Mouse (Mus musculus): ENCODE measurements around the gene Uncx. TPM values are rescaled to one million over a fixed set of nuclear protein-coding genes. Genes with fewer than 3 reads are reported as not detected.

The Uncx gene
- polyA plus RNA-seq, 1 experiment from 2014 or later, result not detected

DNA sequence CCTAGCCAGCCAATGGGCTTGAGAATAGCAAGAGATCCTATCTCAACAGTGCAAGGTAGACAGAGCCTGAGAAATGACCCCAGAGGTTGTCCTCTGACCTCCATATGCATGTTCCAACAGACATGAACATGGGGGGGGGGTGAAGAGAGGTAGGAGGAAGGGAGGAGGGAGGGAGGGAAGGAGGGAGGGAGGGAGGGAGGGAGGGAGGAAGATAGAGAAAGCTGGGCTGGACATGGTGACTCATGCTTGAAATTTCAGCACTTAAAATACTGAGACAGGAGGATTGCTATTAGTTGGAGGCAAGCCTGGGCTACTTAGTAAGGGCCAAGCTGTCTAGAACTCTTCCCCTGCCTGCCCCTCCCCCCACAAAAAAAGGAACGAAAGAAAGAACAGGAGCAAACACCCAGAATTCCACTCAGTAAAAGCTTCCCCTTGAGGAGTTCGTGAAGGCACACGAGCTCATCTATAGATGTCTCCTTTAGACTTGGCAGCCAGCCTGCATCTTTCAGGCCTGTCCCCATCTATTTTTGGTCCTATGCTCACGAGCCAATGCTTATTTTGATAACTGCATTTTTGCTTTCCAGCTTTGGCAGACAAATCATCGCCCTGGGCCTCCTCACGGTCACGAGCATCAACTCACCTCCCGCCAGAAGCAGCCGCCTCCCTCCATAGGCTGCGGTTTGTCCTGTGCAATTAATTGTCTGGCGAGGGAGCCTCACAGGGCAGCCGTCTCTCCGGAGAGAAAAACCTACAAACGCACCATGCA is 23.0 kb upstream of the Uncx start:
- 0 out of 2 replicates have a peak overlapping the region, but pooled peaks have one; percentile 13 for H3K9ac ChIP-seq
- 0 out of 2 replicates have a peak, but pooled peaks cover under 1% of the 10 kb centered on the region for H3K27me3 ChIP-seq
- no peak overlapping the region for H3K4me3 ChIP-seq
- peak overlapping the region; percentile 16; the same call in 1 of the 2 replicates for H3K4me2 ChIP-seq
- WGBS, result 24% methylated on average over 14 of the region's 14 CpGs
- no peaks in the 10 kb centered on the region for H3K9me3 ChIP-seq (replicated peaks)
- no peaks in the 10 kb centered on the region for H3K36me3 ChIP-seq
- H3K4me1 ChIP-seq (replicated peaks), result peaks cover 32% of the 10 kb centered on the region
- peak overlapping the region; percentile 94 for H3K27ac ChIP-seq
- ATAC-seq (replicated peaks; ENCODE audit: insufficient number of reproducible peaks, insufficient read depth, low FRiP score, low read depth), result peak; percentile 85

DNA sequence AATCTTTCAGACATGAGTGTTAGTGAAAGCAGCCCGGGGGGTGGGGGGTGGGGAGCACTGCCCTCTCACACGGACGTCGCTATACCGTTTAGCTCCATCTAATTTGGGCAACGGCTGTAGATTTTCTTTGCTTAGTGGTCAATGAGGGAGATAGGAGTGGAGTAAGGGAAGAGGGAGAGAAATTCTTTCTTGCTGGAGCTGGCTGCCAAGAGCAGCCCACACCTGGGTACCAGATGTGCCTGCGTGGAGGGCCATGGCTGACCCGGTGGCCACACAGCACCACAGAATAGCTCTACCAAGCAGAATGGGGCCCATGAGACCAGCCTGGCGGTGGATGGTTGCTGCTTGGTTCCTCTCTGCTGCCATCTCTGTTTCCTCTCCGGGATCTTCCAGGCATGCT is 21.3 kb upstream of the Uncx start:
- Histone ChIP-seq H3K9me3 (replicated peaks) (no peaks in the 10 kb centered on the region), H3K4me3 (no peak overlapping the region), H3K9ac (no peak overlapping the region), H3K27ac (peak overlapping the region; percentile 94; the same call in 1 of the 2 replicates), H3K4me1 (replicated peaks) (peaks cover 27% of the 10 kb centered on the region), H3K4me2 (no peak overlapping the region), H3K36me3 (no peaks in the 10 kb centered on the region), H3K27me3 (no peaks in the 10 kb centered on the region)
- ATAC-seq (replicated peaks; ENCODE audit: insufficient number of reproducible peaks, insufficient read depth, low FRiP score, low read depth), result no peak
- 61% methylated on average over 10 of the region's 10 CpGs for WGBS

GRCm38 (mm10) chr5:139528851-139529250 is 14.4 kb upstream of the Uncx start:
- Histone ChIP-seq H3K9ac (no peak overlapping the region), H3K4me3 (no peak overlapping the region), H3K9me3 (replicated peaks) (no peaks in the 10 kb centered on the region), H3K4me2 (no peak overlapping the region), H3K27ac (no peak overlapping the region), H3K36me3 (no peaks in the 10 kb centered on the region), H3K27me3 (peaks cover 34% of the 10 kb centered on the region), H3K4me1 (replicated peaks) (no peaks in the 10 kb centered on the region)
- ATAC-seq (replicated peaks; ENCODE audit: insufficient number of reproducible peaks, insufficient read depth, low FRiP score, low read depth), result no peak
- WGBS, result 52% methylated on average over 7 of the region's 7 CpGs

DNA sequence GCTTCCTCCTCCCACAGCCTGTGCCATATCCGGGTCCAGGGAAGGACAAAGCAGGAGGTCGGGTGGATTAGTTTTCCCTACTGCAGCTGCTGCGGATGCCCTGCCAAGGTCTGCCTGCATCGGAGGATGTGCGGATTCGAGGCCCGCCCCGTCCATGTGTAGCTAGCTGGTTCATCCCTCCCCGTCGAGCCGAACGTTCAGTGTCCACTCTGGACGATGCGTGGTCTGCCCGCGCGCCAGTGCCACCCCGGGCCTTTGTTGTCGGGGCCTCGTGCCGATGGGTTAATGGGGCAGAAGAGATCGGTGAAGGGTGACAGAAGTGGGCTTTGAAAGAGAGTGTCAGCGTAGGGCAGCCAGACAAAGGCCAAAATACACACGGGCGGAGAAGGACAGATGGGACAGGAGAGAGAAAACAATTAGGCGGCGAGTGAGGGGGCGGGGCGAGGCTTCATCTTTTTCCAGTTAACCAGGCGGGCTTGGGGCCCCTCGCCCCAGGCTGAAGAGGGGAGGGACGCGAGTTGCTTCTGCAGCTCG is 7.8 kb upstream of the Uncx start:
- H3K9me3 ChIP-seq (replicated peaks), result no peaks in the 10 kb centered on the region
- H3K9ac ChIP-seq, result peak overlapping the region; percentile 33; the same call in 1 of the 2 replicates
- no peak overlapping the region for H3K27ac ChIP-seq
- 2% methylated on average over 34 of the region's 34 CpGs for WGBS
- H3K4me3 ChIP-seq, result peak overlapping the region; percentile 25
- no peak for ATAC-seq (replicated peaks; ENCODE audit: insufficient number of reproducible peaks, insufficient read depth, low FRiP score, low read depth)
- H3K36me3 ChIP-seq, result no peaks in the 10 kb centered on the region
- H3K4me1 ChIP-seq (replicated peaks), result peaks cover 12% of the 10 kb centered on the region
- H3K4me2 ChIP-seq, result peak overlapping the region; percentile 50
- H3K27me3 ChIP-seq, result peaks cover 80% of the 10 kb centered on the region

- 4% methylated on average over 26 of the region's 26 CpGs for WGBS
- Histone ChIP-seq H3K4me2 (no peak overlapping the region), H3K27me3 (peaks cover 84% of the 10 kb centered on the region), H3K9me3 (replicated peaks) (no peaks in the 10 kb centered on the region), H3K9ac (no peak overlapping the region), H3K27ac (no peak overlapping the region), H3K4me1 (replicated peaks) (peaks cover 17% of the 10 kb centered on the region), H3K36me3 (no peaks in the 10 kb centered on the region), H3K4me3 (no peak overlapping the region)
- no peak for ATAC-seq (replicated peaks; ENCODE audit: insufficient number of reproducible peaks, insufficient read depth, low FRiP score, low read depth)
Observed at GRCm38 (mm10) chr5:139536211-139536910, 6.9 kb upstream of the Uncx start.

DNA sequence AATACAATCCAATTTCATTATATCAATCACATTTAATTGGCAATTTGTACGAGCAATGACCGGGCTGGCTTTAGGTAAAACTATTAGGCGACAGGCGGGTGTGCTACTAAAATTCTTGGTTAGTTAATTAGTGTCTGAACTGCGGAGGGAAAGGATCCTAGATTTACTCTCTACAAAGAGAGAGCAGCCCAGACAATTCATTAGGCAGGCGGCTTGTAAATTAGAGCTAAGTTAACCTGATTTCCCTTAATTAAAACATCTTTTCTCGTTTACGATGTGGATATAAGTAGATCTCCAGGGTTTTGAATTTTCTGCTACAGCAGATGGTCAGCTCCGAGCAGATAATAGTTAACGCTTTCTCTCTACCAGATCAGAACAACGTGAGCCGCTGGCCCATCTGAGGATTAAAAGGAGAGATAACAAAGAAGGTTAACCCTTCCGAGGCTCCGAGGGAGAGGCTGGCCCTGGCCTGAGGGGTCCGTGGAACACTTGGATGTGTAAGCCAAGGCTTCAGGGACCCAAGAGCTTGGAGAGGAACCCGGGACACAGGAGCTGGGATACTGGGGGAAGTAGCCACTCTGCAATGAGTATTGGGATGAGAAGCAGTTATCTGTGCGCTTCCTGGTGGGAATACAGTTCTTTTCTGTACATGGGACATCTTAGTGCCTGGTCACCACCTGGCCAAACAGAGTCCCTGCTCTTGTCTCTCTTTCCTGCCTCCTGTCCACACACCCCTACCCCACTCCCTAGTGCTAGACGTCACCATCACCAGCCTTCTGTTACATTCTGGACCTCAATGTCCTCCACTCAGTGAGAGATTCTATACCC is 6.2 kb upstream of the Uncx start:
- Histone ChIP-seq H3K36me3 (no peaks in the 10 kb centered on the region), H3K27me3 (peaks cover 85% of the 10 kb centered on the region), H3K9ac (no peak overlapping the region), H3K4me3 (no peak overlapping the region), H3K27ac (no peak overlapping the region), H3K4me1 (replicated peaks) (peaks cover 20% of the 10 kb centered on the region), H3K4me2 (no peak overlapping the region), H3K9me3 (replicated peaks) (no peaks in the 10 kb centered on the region)
- WGBS, result 11% methylated on average over 18 of the region's 18 CpGs
- ATAC-seq (replicated peaks; ENCODE audit: insufficient number of reproducible peaks, insufficient read depth, low FRiP score, low read depth), result no peak

DNA sequence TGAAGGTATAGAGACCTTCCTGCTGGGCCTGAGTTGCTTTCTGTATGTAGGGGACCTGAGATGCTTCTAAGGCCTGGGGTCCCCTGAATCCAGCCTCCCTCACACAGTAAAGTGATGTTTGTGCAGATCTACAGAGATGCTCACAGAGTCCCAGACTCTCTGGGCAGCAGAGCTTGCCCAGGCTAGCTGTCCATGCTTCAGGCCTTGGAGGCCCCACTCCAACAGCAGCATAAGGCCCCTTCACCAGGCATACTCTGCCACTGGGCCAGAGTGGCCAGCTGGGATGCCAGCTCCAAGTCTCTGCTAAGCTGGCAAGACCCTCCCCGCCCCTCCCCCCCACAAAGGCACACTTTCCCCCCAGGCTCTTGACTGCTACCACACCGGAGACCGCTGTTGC is 5.6 kb upstream of the Uncx start:
- 0 out of 2 replicates have a peak, but pooled peaks have one; percentile 40 for ATAC-seq (replicated peaks; ENCODE audit: insufficient number of reproducible peaks, insufficient read depth, low FRiP score, low read depth)

DNA sequence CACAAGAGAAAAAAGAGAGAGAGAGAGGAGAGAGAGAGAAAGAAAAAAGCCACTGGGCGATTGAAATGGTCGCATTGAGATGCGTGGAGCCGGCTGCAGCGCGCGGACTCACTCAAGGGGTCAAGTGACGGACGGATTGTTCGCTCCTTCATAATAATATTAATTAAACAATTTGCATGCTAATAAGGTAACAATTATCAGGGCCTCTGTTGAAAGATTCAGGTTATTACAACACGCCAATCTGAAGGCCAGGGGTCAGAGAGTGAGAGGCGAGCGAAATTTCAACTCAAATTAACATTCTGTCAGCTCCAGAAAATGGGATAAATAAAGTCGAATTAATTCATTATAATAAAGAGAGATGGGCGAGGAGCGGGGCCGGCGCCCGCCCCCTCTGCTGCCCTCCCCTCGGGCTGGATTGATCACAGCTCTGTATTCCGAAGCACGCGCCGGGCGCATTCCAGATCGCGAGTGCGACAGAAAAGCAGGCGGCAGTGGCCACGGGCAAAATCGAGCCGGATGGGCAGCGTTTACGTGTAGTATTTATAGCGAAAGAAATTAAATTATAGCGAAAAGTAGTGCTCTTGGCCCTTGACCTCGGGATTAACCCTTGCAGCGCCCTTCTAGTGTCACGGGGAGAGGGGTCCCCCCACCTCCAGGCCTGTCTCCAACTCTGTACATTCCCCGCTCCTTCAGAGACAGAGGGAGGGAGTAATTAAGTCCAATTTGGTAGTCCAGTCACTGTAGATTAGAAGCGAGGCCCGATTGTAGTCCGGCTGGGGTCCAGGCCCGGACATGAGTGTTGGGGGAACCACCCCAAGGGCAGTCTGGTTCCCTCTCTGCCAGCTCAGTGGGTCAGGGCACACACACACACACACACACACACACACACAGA is 1.9 kb upstream of the Uncx start:
- no peaks in the 10 kb centered on the region for H3K9me3 ChIP-seq (replicated peaks)
- no peaks in the 10 kb centered on the region for H3K36me3 ChIP-seq
- peak overlapping the region; percentile 13; the same call in 1 of the 2 replicates for H3K4me3 ChIP-seq
- H3K27ac ChIP-seq, result no peak overlapping the region
- WGBS, result 3% methylated on average over 44 of the region's 44 CpGs
- no peak overlapping the region for H3K4me2 ChIP-seq
- peaks cover 21% of the 10 kb centered on the region for H3K4me1 ChIP-seq (replicated peaks)
- peaks cover 97% of the 10 kb centered on the region for H3K27me3 ChIP-seq
- no peak for ATAC-seq (replicated peaks; ENCODE audit: insufficient number of reproducible peaks, insufficient read depth, low FRiP score, low read depth)
- H3K9ac ChIP-seq, result no peak overlapping the region

More for the DNA sequence above, 5.6 kb upstream of the Uncx start:
- Histone ChIP-seq H3K4me3 (no peak overlapping the region), H3K9me3 (replicated peaks) (no peaks in the 10 kb centered on the region), H3K4me1 (replicated peaks) (peaks cover 20% of the 10 kb centered on the region), H3K27me3 (peaks cover 89% of the 10 kb centered on the region), H3K4me2 (no peak overlapping the region), H3K9ac (no peak overlapping the region), H3K27ac (no peak overlapping the region), H3K36me3 (no peaks in the 10 kb centered on the region)
- WGBS, result 17% methylated on average over 3 of the region's 3 CpGs

DNA sequence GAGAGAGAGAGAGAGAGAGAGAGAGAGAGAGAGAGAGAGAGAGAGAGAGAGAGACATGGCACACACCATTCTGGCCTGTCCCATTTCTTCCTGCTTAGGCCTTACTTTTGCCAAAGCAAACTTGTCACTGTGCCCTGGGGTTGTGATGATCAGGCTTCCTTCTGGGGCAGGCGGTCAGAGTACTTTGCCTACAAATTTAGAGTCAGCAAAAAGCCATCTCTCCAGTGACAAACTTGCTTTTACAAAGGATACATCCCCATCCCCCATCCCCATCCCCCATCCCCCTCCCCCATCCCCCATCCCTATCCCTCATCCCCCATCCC is 1.3 kb upstream of the Uncx start:
- H3K9ac ChIP-seq, result no peak overlapping the region
- no peak overlapping the region for H3K27ac ChIP-seq
- no peak for ATAC-seq (replicated peaks; ENCODE audit: insufficient number of reproducible peaks, insufficient read depth, low FRiP score, low read depth)
- no peaks in the 10 kb centered on the region for H3K9me3 ChIP-seq (replicated peaks)
- peaks cover 25% of the 10 kb centered on the region for H3K4me1 ChIP-seq (replicated peaks)
- no peak overlapping the region for H3K4me3 ChIP-seq
- 0% methylated on average over 1 of the region's 1 CpGs for WGBS
- peaks cover 97% of the 10 kb centered on the region for H3K27me3 ChIP-seq
- no peaks in the 10 kb centered on the region for H3K36me3 ChIP-seq
- H3K4me2 ChIP-seq, result no peak overlapping the region

DNA sequence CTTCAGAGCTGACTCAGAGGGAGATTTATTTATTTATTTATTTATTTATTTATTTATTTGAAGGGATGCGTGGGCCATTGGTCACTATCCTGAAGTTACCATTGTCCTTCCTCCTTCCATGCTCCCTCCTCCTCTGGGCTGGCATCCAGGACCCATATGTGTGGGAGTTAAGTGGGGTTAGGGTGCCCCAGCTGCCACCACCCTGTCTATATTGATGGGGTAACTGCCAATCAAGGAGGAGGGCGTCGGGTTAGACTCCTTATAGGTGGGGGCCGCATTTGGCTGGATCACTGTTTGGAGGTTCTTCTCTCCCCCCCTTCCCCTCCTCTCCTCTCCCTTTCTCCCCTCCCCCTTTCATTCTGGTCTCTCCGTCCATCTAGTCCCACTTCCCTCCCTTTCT is 738 bp upstream of the Uncx start:
- Histone ChIP-seq H3K9ac (no peak overlapping the region), H3K27me3 (peaks cover 97% of the 10 kb centered on the region), H3K4me2 (no peak overlapping the region), H3K36me3 (no peaks in the 10 kb centered on the region), H3K27ac (no peak overlapping the region), H3K4me3 (no peak overlapping the region), H3K9me3 (replicated peaks) (no peaks in the 10 kb centered on the region), H3K4me1 (replicated peaks) (peaks cover 30% of the 10 kb centered on the region)
- 1% methylated on average over 5 of the region's 5 CpGs for WGBS
- ATAC-seq (replicated peaks; ENCODE audit: insufficient number of reproducible peaks, insufficient read depth, low FRiP score, low read depth), result no peak
